Mouse (Mus musculus) spleen, postnatal 14 days (tissue): Measurements from ENCODE around the gene Angptl1.

Source experiments
- DNase-seq, 2 experiments: peaks; one replicate each; pipeline ENCODE4 v3.0.0; 2021 to 2022; ENCODE audit warnings: low spot score in 2 of 2

Angptl1 gene

GRCm38 (mm10) chr1:156838177-156838576 is at the start of gene Angptl1:
TSS of gene Angptl1 (plus strand) at chr1:156838562.
- no peak for DNase-seq

- no peak for DNase-seq
Observed at GRCm38 (mm10) chr1:156789844-156790490, 48.4 kb upstream of the Angptl1 start.

- no peak for DNase-seq
Observed at GRCm38 (mm10) chr1:156796251-156796650, 42.1 kb upstream of the Angptl1 start.

GRCm38 (mm10) chr1:156801276-156801675 is 37.1 kb upstream of the Angptl1 start:
- no peak for DNase-seq

GRCm38 (mm10) chr1:156808332-156808731 is 30.0 kb upstream of the Angptl1 start:
- no peak for DNase-seq

- no peak for DNase-seq
Observed at GRCm38 (mm10) chr1:156811928-156812327, 26.4 kb upstream of the Angptl1 start.

- no peak for DNase-seq
Observed at GRCm38 (mm10) chr1:156812716-156813115, 25.6 kb upstream of the Angptl1 start.

- DNase-seq = no peak
Observed at GRCm38 (mm10) chr1:156813485-156813884, 24.9 kb upstream of the Angptl1 start.

- no peak for DNase-seq
Observed at GRCm38 (mm10) chr1:156819236-156819635, 19.1 kb upstream of the Angptl1 start.

GRCm38 (mm10) chr1:156838695-156839094 is 333 bp downstream of the Angptl1 start:
- no peak for DNase-seq

GRCm38 (mm10) chr1:156841625-156842339 is 3.4 kb downstream of the Angptl1 start:
- no peak for DNase-seq

- DNase-seq = no peak
Observed at GRCm38 (mm10) chr1:156847098-156847497, 8.7 kb downstream of the Angptl1 start.

- DNase-seq = no peak
Observed at GRCm38 (mm10) chr1:156852409-156852808, 14.0 kb downstream of the Angptl1 start.

- DNase-seq = no peak
Observed at GRCm38 (mm10) chr1:156852872-156853271, 14.5 kb downstream of the Angptl1 start.

- DNase-seq = no peak
Observed at GRCm38 (mm10) chr1:156854558-156854957, 16.2 kb downstream of the Angptl1 start.

- no peak for DNase-seq
Observed at GRCm38 (mm10) chr1:156856666-156857065, 18.3 kb downstream of the Angptl1 start.

GRCm38 (mm10) chr1:156859156-156859555 is 20.8 kb downstream of the Angptl1 start:
- no peak for DNase-seq

GRCm38 (mm10) chr1:156859711-156860250 is 21.4 kb downstream of the Angptl1 start:
- DNase-seq = no peak

- DNase-seq = no peak
Observed at GRCm38 (mm10) chr1:156860266-156860665, 21.9 kb downstream of the Angptl1 start.

GRCm38 (mm10) chr1:156861475-156862043 is 23.2 kb downstream of the Angptl1 start:
- DNase-seq = no peak

- DNase-seq = no peak
Observed at GRCm38 (mm10) chr1:156863726-156864125, 25.4 kb downstream of the Angptl1 start.

- no peak for DNase-seq
Observed at GRCm38 (mm10) chr1:156864240-156864639, 25.9 kb downstream of the Angptl1 start.

GRCm38 (mm10) chr1:156870028-156870427 is 31.7 kb downstream of the Angptl1 start:
- DNase-seq = no peak
